Mouse (Mus musculus) hindbrain, embryonic 13.5 days (tissue): ENCODE measurements around the gene Fgf8. TPM values are rescaled to one million over a fixed set of nuclear protein-coding genes. Genes with fewer than 3 reads are reported as not detected.

Experiments
- ATAC-seq: fragments of 200-750 bp; cut with Nextera tagmentation; 2 replicates; pipeline ENCODE4 v1.8.0; 2017; ENCODE audit warnings: moderate TSS enrichment; ENCODE audit not compliant: low FRiP score
- H3K27ac ChIP-seq: fragments of 300-500 bp; sonication (generic); 2 replicates; pipeline ENCODE4 v1.5.1; 2015; ENCODE audit warnings: inconsistent platforms, mild to moderate bottlenecking, moderate library complexity
- H3K27me3 ChIP-seq: fragments of 300-500 bp; sonication (generic); 2 replicates; pipeline ENCODE4 v1.6.1; 2015; ENCODE audit warnings: mild to moderate bottlenecking, inconsistent platforms
- H3K36me3 ChIP-seq: fragments of 300-500 bp; sonication (generic); 2 replicates; pipeline ENCODE4 v1.6.1; 2015; ENCODE audit warnings: mild to moderate bottlenecking, inconsistent platforms
- H3K4me1 ChIP-seq: fragments of 300-500 bp; sonication (generic); replicated peaks from 2 replicates; pipeline ENCODE4 v1.6.1; 2015; ENCODE audit warnings: inconsistent platforms
- H3K4me2 ChIP-seq: fragments of 300-500 bp; sonication (generic); 2 replicates; pipeline ENCODE4 v1.6.1; 2015; ENCODE audit warnings: inconsistent platforms, mild to moderate bottlenecking, moderate library complexity
- H3K4me3 ChIP-seq: fragments of 300-500 bp; sonication (generic); 2 replicates; pipeline ENCODE4 v1.5.1; 2015; ENCODE audit warnings: mild to moderate bottlenecking, inconsistent platforms
- H3K9ac ChIP-seq: fragments of 300-500 bp; sonication (generic); 2 replicates; pipeline ENCODE4 v1.6.1; 2015; ENCODE audit warnings: mild to moderate bottlenecking, inconsistent platforms
- H3K9me3 ChIP-seq: fragments of 300-500 bp; sonication (generic); 2 replicates; pipeline ENCODE4 v1.6.1; 2016; ENCODE audit warnings: inconsistent platforms
- WGBS: fragments of 180-500 bp; shearing (Covaris S2); methylation state at CpG from one replicate; pipeline ENCODE4 v1.1.7; 2015; 5-methylcytosine and 5-hydroxymethylcytosine counted together
- polyA plus RNA-seq: library from polyadenylated mRNA; unstranded; fragments of >200 nt; fragmentation: Nextera tagmentation; extraction: Ambion mirVana; gene quantifications from 2 replicates; pipeline ENCODE4 v1.2.1, GENCODE M21; 2015

The Fgf8 gene
- polyA plus RNA-seq, 1 experiment from 2014 or later, result 0.95 TPM

DNA sequence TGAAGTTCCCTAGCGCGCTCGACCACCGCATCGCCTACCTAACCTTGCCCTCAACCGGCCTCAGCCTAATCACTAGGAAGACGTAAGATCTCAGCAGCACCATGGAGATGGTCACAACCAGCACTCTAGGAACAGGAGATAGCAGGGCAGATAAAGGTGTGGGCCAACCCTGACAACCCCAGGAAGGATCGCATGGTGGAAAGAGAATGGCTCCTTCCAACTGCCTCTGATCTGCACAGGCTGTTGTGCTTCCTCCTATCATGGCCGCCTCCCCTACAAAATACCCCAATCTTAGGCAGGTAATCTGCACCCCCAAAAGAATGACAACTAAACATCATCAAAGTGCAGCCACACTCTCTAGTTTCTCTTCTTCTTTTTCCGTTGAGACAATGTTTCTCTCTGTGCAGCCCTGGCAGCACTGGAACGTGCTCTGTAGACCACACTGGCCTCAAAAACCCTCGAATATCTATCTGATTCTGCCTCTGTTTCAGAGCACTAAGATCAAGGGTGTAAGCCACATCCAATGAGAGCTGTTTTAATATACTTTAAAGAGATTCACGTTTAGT is 37.7 kb upstream of the Fgf8 start:
- Histone ChIP-seq H3K9ac (peak overlapping the region; percentile 46), H3K9me3 (no peaks in the 10 kb centered on the region), H3K4me2 (peak overlapping the region; percentile 82), H3K27me3 (no peaks in the 10 kb centered on the region), H3K27ac (no peak overlapping the region), H3K4me1 (peaks cover 40% of the 10 kb centered on the region), H3K36me3 (peaks cover 42% of the 10 kb centered on the region), H3K4me3 (peak overlapping the region; percentile 99)
- ATAC-seq, result no peak
- WGBS, result 92% methylated on average over 13 of the region's 13 CpGs

DNA sequence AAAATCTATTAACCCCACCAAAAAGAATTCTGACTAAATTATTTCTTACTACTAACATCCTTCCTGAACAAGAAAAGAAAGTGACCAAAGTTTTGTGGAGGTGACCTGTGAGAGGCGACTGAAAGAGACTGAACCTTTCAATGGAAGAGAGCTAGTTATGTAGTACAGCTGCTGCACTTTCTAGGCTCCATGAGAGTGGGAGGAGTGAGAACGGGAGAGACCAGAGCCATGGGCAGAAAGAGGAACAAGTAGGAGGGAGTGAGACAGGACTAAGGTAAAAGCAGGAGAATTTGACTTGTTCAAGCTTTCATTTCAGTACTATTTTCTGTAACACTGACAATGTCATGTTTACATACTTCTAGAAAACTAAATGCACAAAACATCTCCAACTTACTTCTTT is 32.8 kb upstream of the Fgf8 start:
- Histone ChIP-seq H3K9me3 (no peaks in the 10 kb centered on the region), H3K36me3 (peaks cover 90% of the 10 kb centered on the region)
- WGBS, result 89% methylated on average over 2 of the region's 2 CpGs

DNA sequence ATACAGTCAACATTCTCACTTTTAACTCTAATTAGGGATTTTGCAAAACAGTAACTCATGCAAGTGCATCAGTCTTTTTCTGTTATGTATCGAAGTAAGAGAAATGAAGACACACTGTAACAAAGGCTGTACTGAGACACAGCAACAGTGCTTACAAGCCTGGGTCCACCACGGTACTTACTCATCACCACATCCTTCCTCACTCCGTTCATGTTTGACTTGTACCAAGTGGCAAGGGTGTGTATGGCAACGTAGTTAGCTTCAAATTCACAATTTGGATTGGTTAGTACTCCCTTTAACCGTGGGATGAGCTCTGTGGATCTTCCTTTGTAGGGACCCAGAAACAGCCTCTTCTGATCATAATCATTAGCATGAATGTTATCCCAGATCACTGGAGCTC is 28.8 kb upstream of the Fgf8 start:
- Histone ChIP-seq H3K4me3 (no peak overlapping the region), H3K27ac (no peak overlapping the region), H3K9me3 (no peaks in the 10 kb centered on the region), H3K4me1 (no peaks in the 10 kb centered on the region), H3K27me3 (no peaks in the 10 kb centered on the region), H3K4me2 (no peak overlapping the region), H3K36me3 (peaks cover 96% of the 10 kb centered on the region), H3K9ac (no peak overlapping the region)
- ATAC-seq, result no peak
- 96% methylated on average over 5 of the region's 5 CpGs for WGBS

More for the DNA sequence above, 32.8 kb upstream of the Fgf8 start:
- Histone ChIP-seq H3K4me1 (peaks cover 18% of the 10 kb centered on the region), H3K4me2 (no peak overlapping the region), H3K9ac (no peak overlapping the region), H3K4me3 (no peak overlapping the region), H3K27ac (no peak overlapping the region), H3K27me3 (no peaks in the 10 kb centered on the region)
- ATAC-seq, result no peak

DNA sequence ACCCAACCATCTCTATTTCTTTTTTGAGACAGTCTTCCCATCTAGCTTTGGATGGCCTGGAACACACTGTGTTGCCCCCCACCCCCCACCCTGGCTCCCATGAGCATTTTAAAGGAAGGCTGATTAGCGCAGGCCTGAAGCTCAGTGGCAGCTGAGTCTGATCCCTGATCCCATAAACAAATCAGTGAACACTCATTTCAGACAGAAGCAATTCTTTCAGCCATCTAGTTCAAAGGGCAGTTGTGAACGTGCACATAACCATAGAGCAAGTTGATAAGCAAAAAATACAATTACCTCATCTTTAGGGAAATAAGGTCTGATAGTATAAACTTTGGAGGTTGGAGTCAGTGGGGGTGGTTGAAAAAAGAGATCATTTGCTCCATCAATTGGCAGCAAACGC is 18.1 kb upstream of the Fgf8 start:
- H3K27me3 ChIP-seq, result no peaks in the 10 kb centered on the region
- H3K9me3 ChIP-seq, result no peaks in the 10 kb centered on the region
- ATAC-seq, result no peak
- no peak overlapping the region for H3K9ac ChIP-seq
- H3K4me2 ChIP-seq, result no peak overlapping the region
- H3K36me3 ChIP-seq, result peaks cover 90% of the 10 kb centered on the region
- WGBS, result 92% methylated on average over 3 of the region's 3 CpGs
- H3K4me1 ChIP-seq, result no peaks in the 10 kb centered on the region
- no peak overlapping the region for H3K27ac ChIP-seq
- no peak overlapping the region for H3K4me3 ChIP-seq

DNA sequence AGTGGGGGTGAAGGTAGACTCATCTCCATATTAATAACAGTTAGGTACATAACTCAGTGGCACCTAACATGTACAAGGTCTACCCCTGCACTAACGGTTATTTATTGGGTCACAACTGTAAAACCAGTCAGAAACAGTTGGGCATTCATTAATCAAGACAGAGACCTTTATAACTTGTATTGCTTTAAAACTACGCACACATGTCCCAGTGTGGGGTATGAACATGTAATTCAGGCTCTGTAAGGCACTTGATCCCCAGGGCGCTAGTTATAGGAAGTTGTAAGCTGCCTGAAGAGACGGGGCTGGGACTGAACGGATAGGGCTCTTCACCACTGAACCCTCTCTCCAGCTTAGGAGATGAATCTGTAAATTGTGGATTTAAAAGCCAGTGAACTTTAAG is 16.0 kb upstream of the Fgf8 start:
- 92% methylated on average over 5 of the region's 5 CpGs for WGBS
- Histone ChIP-seq H3K4me3 (no peak overlapping the region), H3K27ac (no peak overlapping the region), H3K4me2 (no peak overlapping the region), H3K9me3 (no peaks in the 10 kb centered on the region), H3K9ac (no peak overlapping the region), H3K4me1 (no peaks in the 10 kb centered on the region), H3K27me3 (no peaks in the 10 kb centered on the region), H3K36me3 (peaks cover 92% of the 10 kb centered on the region)
- ATAC-seq, result no peak

DNA sequence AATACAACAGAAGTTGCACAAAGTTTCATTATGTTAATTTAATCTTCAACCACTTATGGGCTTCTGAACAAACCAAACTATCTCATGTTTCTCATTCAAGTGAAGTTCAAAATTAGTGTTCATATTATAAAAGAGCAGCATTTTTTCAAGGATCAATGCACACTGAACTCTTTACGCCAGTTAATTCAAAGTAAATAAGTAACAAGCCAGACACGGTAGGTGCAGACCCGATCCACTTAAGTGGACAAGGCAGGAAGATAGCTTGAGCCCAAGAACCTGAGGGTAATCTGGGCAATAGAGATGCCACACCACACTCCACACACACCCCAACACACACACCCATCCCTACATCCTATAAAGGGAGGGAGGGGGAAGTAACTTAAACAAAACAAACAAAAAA is 10.8 kb upstream of the Fgf8 start:
- H3K9me3 ChIP-seq, result no peaks in the 10 kb centered on the region
- H3K4me1 ChIP-seq, result peaks cover 9% of the 10 kb centered on the region
- no peak overlapping the region for H3K27ac ChIP-seq
- H3K27me3 ChIP-seq, result no peaks in the 10 kb centered on the region
- no peak overlapping the region for H3K9ac ChIP-seq
- H3K36me3 ChIP-seq, result peaks cover 66% of the 10 kb centered on the region
- H3K4me2 ChIP-seq, result no peak overlapping the region
- no peak for ATAC-seq
- H3K4me3 ChIP-seq, result no peak overlapping the region
- 91% methylated on average over 3 of the region's 3 CpGs for WGBS

DNA sequence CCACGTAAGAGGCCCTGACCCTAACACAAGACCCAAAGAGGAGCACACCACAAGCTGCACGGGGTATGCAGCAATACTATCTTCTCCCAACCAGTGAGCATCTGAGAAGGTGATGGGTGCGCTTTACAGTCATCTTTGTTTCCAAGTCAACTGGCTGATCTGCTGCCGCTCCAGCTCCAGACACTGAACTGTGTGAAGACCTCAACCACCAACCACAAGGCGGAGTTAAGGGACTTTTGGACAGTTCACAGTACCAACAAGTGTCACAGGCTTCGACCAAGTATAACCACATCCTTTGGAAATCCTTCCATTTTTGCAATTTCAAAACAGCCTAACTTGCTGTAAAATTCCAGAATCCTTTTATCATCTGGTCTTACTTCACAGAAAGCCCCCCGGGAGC is 9.2 kb upstream of the Fgf8 start:
- Histone ChIP-seq H3K9me3 (no peaks in the 10 kb centered on the region), H3K36me3 (peaks cover 51% of the 10 kb centered on the region)
- 94% methylated on average over 7 of the region's 7 CpGs for WGBS

DNA sequence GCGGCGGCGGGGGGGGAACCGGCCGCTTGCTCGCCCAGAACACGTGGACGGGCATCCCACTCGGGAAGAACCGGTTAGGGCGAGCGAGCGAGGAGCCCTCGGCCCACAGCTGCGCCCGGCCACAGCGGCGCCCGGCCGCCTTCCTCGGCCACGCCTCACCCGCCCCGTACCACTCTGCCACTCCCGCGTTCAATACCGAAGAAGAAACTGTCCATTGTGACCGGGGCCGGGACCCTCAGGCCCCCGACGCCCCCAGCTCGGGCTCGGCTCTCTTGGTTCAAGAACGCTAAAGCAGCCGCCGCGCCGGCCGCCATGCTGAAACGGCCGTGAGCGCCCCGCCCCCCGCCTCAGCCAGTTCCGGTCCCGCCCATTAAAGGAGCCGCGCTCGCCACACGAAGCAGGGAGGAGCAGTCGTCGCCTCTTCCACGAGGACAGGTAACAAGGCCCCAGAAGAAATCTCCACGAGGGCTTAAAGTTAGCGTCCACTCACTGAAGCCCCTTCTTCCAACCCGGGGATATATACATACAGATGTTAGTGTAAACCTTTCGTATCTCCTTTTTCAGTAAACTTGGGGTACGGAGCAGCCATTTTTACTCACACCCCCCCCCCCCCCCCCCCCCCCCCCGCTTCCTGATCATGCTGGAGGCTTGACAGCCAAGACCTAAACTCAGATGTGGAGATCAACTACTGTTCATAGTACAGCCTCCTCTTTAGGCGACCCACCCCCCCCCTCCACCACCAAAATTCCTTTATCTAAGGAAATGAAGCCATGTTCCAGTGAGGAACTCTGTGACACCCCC is 6.7 kb upstream of the Fgf8 start, which contains the start of gene Npm3:
Npm3 (minus strand) TSS at position 349 of the 801 bp plus-strand sequence.
- H3K4me2 ChIP-seq, result peak within 1 kb of the TSS; percentile 96
- peak within 1 kb of the TSS; percentile 87 for H3K4me3 ChIP-seq
- 0 out of 2 replicates have a peak within 1 kb of the TSS, but pooled peaks have one; percentile 44 for H3K27ac ChIP-seq
- peak; percentile 77 for ATAC-seq
- H3K9me3 ChIP-seq, result no peaks in the 10 kb centered on the region
- H3K9ac ChIP-seq, result peak within 1 kb of the TSS; percentile 87
- peaks cover 30% of the 10 kb centered on the region for H3K4me1 ChIP-seq
- peaks cover 35% of the 10 kb centered on the region for H3K27me3 ChIP-seq
- peaks cover 26% of the 10 kb centered on the region for H3K36me3 ChIP-seq
- under 1% methylated on average over 58 of the region's 60 CpGs for WGBS

More for the DNA sequence above, 9.2 kb upstream of the Fgf8 start:
- no peak overlapping the region for H3K4me2 ChIP-seq
- H3K27ac ChIP-seq, result no peak overlapping the region
- ATAC-seq, result no peak
- peaks cover 11% of the 10 kb centered on the region for H3K27me3 ChIP-seq
- no peak overlapping the region for H3K4me3 ChIP-seq
- H3K4me1 ChIP-seq, result peaks cover 18% of the 10 kb centered on the region
- H3K9ac ChIP-seq, result no peak overlapping the region

DNA sequence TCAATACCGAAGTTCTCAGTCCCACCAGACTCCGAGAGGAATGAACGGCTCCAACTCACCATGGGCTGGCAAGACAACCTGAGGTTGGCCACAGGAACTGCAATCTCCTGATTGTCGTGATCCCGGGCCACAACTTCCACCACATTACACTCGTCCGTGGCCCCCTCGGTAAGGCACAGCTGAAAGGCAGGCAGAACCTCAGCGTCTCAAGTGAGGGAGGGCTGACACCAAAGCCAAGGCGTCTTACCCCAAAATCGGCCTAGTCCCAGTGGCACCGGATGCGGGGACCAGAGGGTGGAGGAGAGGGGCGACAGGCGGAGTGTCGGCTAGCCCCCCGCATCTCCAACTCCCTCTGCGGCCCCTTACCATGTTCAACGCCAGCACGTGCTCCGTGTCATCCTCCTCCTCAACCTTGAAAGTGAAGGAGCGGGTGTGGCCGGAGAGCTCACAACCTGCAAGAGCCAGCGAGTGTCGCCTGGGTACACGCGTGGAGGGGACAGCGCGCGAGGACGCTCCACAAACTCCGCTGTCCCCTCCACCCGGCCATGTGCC is 6.1 kb upstream of the Fgf8 start:
- H3K27ac ChIP-seq, result no peak overlapping the region
- peak overlapping the region; percentile 96 for H3K4me2 ChIP-seq
- peak; percentile 53 for ATAC-seq
- 3% methylated on average over 33 of the region's 33 CpGs for WGBS
- peaks cover 42% of the 10 kb centered on the region for H3K27me3 ChIP-seq
- H3K4me3 ChIP-seq, result peak overlapping the region; percentile 87
- peaks cover 20% of the 10 kb centered on the region for H3K36me3 ChIP-seq
- peak overlapping the region; percentile 87 for H3K9ac ChIP-seq
- H3K4me1 ChIP-seq, result peaks cover 30% of the 10 kb centered on the region
- H3K9me3 ChIP-seq, result no peaks in the 10 kb centered on the region

DNA sequence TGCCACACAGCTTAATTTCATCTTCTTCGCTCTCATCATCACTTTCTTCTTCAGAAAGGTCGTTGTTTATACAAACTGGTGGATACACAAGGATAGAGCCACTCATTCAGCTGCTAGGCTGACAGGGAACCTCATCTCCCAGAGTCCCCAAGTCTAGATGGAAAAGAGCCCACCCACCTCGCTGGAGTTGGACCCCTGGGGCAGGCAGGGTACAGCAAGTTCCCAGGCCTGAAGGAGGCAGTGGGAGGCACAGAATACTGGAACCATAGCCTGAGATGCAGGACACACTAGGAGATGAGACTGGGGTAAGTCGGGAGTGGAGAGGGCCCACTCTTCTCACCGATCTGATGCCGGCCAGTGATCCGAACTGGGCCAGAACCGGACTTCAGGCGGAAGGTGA is 5.5 kb upstream of the Fgf8 start:
- Histone ChIP-seq H3K4me2 (peak overlapping the region; percentile 96), H3K27me3 (peaks cover 48% of the 10 kb centered on the region), H3K4me3 (peak overlapping the region; percentile 87), H3K9me3 (no peaks in the 10 kb centered on the region), H3K27ac (no peak overlapping the region), H3K36me3 (peaks cover 16% of the 10 kb centered on the region), H3K4me1 (peaks cover 30% of the 10 kb centered on the region), H3K9ac (peak overlapping the region; percentile 87)
- WGBS, result 58% methylated on average over 9 of the region's 9 CpGs
- ATAC-seq, result no peak

DNA sequence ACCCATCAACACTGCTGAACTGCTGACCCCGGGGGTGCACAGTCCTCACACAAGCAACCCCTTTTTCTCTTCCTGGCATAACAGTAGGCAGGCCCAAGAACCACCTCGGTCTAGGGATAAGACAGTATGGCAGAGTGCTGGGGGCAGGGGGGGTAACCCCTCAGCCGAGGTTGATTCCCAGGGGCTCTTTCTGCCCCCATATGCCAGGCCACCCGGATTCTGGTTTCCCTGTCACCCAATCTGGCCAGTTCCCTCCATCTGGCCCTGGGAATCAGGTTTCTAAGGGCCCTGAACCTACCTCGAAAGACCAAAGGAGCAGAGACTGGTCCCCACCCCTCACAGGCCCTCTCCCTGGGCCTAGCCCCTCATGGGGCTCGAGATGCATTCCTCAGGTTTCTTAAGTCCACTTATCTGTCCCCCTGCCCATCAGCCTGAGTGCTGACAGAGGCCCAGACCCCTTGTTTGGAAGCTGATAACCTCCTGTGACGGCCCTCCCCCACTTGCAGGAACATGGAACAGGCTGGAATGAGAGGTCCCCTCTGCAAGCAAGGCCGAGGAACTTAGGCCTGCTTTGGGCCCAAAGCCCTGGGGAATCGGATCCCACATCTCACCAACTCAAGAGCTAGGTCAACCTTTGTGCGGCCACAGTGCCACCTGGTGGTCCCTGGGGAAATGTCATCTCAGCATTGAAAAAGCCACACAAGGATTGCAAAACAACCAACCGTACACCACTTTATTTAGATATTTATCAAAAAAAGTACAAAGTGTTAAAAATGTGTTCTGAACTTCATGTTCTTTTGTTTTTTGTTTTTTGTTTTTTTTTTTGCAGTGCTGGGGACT is 4.5 kb upstream of the Fgf8 start:
- Histone ChIP-seq H3K4me2 (no peak overlapping the region), H3K4me1 (peaks cover 39% of the 10 kb centered on the region), H3K36me3 (peaks cover 8% of the 10 kb centered on the region), H3K4me3 (no peak overlapping the region), H3K9me3 (no peaks in the 10 kb centered on the region), H3K9ac (no peak overlapping the region), H3K27me3 (peaks cover 57% of the 10 kb centered on the region), H3K27ac (no peak overlapping the region)
- no peak for ATAC-seq
- WGBS, result 35% methylated on average over 11 of the region's 11 CpGs
